Mouse (Mus musculus) stomach, embryonic 16.5 days (tissue): ENCODE results near the gene Mns1. TPM values are rescaled to one million over a fixed set of nuclear protein-coding genes. Genes with fewer than 3 reads are reported as not detected.

ENCODE experiments used
- ATAC-seq: fragments of 200-750 bp; cut with Nextera tagmentation; 2 replicates; pipeline ENCODE4 v1.8.0; 2017; ENCODE audit warnings: moderate number of reproducible peaks, moderate TSS enrichment; ENCODE audit not compliant: insufficient read depth, low FRiP score
- H3K27ac ChIP-seq: fragments of 300-500 bp; sonication (generic); 2 replicates; pipeline ENCODE4 v1.5.1; 2014; ENCODE audit warnings: low read length
- H3K27me3 ChIP-seq: fragments of 300-500 bp; sonication (generic); 2 replicates; pipeline ENCODE4 v1.6.1; 2014; ENCODE audit warnings: low read length, control low read depth, mixed read lengths; ENCODE audit not compliant: control insufficient read depth, insufficient read depth
- H3K36me3 ChIP-seq: fragments of 300-500 bp; sonication (generic); 2 replicates; pipeline ENCODE4 v1.6.1; 2014; ENCODE audit warnings: low read length; ENCODE audit not compliant: control insufficient read depth, insufficient read depth
- H3K4me1 ChIP-seq: fragments of 300-500 bp; sonication (generic); 2 replicates; pipeline ENCODE4 v1.6.1; 2014; ENCODE audit warnings: low read length, control low read depth, mixed read lengths; ENCODE audit not compliant: control insufficient read depth, insufficient read depth
- H3K4me2 ChIP-seq: fragments of 300-500 bp; sonication (generic); 2 replicates; pipeline ENCODE4 v1.6.1; 2014; ENCODE audit warnings: low read depth, low read length, mixed read lengths
- H3K4me3 ChIP-seq: fragments of 300-500 bp; sonication (generic); replicated peaks from 2 replicates; pipeline ENCODE4 v1.5.1; 2014; ENCODE audit warnings: mild to moderate bottlenecking, low read length
- H3K9ac ChIP-seq: fragments of 300-500 bp; sonication (generic); 2 replicates; pipeline ENCODE4 v1.6.1; 2014; ENCODE audit warnings: low read length
- H3K9me3 ChIP-seq: fragments of 300-500 bp; sonication (generic); replicated peaks from 2 replicates; pipeline ENCODE4 v1.6.1; 2016; ENCODE audit warnings: low read length, control low read depth; ENCODE audit not compliant: control insufficient read depth
- whole genome bisulfite sequencing: fragments of 180-500 bp; shearing (Covaris S2); extraction: QIAGEN DNeasy Blood & Tissue Kit; methylation state at CpG from one replicate; pipeline ENCODE4 v1.1.7; 2014; 5-methylcytosine and 5-hydroxymethylcytosine counted together
- microRNA-seq: library from miRNA; unstranded; fragments of <30 nt; microRNA quantifications from one replicate; pipeline ENCODE4, GENCODE M21; 2016
- polyA plus RNA-seq: library from polyadenylated mRNA; unstranded; fragments of >200 nt; fragmentation: Nextera tagmentation; extraction: Ambion mirVana; gene quantifications from 2 replicates; pipeline ENCODE4 v1.2.1, GENCODE M21; 2015

The Mns1 gene
- polyA plus RNA-seq, 1 experiment from 2014 or later: 23.8 TPM

DNA sequence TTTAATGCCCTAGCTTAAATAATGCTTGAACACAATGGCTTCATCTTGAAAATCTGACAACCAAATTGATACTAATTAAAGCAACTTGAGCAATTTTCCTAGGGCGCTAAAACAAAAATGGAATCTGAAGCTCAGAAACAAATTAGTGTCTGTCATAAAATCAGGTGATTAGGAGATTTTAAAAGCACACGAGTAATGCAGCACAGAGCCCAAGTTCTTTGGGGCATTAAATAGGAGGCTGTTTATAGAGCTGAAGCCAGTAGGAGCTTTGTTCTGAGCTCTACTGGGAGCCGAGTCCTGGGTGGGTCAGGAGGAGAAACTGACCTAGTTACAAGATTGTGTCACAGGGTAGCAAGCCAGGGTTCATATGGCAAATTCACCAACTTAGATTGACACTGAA lies 59.4 kb downstream of the Mns1 start:
- H3K9ac ChIP-seq: no peak overlapping the region
- peaks cover 2% of the 10 kb centered on the region; the same call in 1 of the 2 replicates for H3K4me1 ChIP-seq
- no peak for ATAC-seq
- 72% methylated on average over 3 of the region's 3 CpGs for WGBS
- H3K27ac ChIP-seq: no peak overlapping the region
- no peak overlapping the region for H3K4me3 ChIP-seq
- H3K4me2 ChIP-seq: no peak overlapping the region
- no peaks in the 10 kb centered on the region for H3K9me3 ChIP-seq
- no peaks in the 10 kb centered on the region for H3K27me3 ChIP-seq
- no peaks in the 10 kb centered on the region for H3K36me3 ChIP-seq

Small RNAs within 50 kb of the gene (microRNA-seq; reads per million reads assigned to microRNA genes)
- gene Gm28010: not detected

Other genes with a start within 250 kb of the Mns1 start
- 28.8 and 34.5 TPM in 2 replicates for gene Zfp280d, start 163.2 kb upstream of the Mns1 start, polyA plus RNA-seq
- 18.6 and 19.2 TPM in 2 replicates for gene Tex9, start 54.2 kb downstream of the Mns1 start, polyA plus RNA-seq
- gene Rfx7, start 94.2 kb downstream of the Mns1 start, polyA plus RNA-seq: 7.4 and 8.8 TPM in 2 replicates
- 548 TPM in 2 replicates for gene Nedd4, start 224.3 kb downstream of the Mns1 start, polyA plus RNA-seq